Mouse (Mus musculus) ovary, adult 18-20 months (tissue): ENCODE results near the gene Olig1.
"Not testable (repeated sequence)": the region's sequence is repeated elsewhere in the genome, so short reads cannot be mapped to it uniquely, and the experiment has no call there.

Experiments
- DNase-seq: peaks from one replicate; pipeline ENCODE4 v3.0.0; 2022; ENCODE audit warnings: low spot score, mixed read lengths

The Olig1 gene

DNA sequence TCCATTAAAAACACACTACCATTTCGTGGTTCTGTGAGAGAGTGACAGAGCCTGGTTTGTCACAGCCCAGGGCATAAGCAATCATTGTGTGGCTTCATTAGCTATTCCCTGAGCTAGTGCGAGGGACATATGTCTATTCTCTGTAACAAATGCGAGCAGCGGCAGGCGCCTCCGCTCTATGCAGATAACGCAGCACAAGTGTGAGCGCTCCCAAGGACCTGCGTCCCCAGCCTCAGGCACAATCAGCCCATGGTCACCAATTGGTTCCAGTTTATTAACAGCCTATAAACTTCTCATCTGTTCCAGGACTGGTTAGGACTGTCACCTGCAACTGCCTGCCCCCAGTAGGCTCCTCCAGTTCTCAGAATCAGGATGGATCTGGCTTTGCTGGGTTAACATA, 23.3 kb upstream of the Olig1 start:
- no peak for DNase-seq

DNA sequence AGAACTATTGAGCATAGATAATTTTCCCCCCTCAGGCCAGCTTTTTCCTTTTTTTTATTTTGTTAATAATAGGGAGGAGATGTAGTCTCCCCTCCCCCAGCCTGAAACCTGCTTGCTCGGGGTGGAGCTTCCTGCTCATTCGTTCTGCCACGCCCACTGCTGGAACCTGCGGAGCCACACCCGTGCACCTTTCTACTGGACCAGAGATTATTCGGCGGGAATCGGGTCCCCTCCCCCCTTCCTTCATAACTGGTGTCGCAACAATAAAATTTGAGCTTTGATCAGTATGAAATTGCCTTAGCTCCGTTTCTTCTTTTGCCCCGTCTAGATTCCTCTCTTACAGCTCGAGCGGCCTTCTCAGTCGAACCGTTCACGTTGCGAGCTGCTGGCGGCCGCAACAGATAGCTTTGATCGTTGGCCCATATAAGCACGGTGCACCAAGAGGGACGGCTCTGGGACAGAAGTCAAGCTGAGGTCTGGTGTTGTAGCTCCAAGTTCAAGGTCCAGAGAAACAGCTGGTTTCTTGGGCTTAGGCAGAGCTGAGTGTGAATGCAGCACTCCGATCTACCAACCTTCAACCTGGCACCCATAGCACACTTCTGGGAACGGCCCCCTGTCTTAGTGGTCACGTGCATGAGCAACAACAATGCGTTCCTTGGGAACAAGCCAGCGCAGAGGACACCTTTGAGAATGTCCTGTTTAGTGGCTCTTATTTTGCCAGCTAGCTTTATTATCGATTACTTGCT, 14.0 kb upstream of the Olig1 start:
- not testable (repeated sequence) for DNase-seq

DNA sequence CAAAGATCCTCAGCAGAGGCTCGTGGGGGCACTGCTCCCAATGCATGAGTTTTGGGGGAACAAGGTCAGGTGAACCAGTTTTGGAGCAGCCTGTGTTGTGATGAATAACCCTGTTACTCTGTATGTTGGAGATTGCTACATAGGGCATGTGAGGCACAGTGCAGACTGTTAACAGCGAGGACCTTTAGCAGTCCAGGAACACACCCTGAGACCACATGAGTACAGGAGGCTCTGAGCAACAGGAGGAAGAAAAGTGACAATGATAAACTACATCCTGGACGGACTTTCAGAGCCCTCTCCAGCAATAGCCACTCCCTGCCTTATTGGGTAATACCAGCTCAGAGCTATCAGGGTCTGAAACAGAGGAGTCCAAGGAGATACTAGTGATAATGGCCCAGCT, 10.6 kb upstream of the Olig1 start:
- no peak for DNase-seq

DNA sequence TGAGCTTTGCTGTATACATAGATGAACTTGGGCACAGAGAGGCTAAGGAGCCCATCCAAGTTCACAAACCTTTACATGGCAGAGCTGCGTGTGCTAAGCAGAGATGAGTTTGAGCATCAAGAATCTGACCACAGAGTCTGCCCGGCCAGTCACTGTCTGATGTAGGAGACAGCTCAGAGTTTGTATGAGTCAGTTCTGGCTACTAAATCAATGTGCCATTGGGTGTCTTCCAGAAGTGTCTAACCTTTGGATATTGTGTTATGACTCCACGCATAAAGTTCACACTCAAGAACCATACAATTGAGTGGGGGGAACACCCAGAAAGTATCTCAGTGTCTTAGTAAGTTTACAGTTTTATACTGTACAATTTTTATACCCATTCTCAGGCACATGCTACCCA, 8.7 kb upstream of the Olig1 start:
- DNase-seq = no peak

DNA sequence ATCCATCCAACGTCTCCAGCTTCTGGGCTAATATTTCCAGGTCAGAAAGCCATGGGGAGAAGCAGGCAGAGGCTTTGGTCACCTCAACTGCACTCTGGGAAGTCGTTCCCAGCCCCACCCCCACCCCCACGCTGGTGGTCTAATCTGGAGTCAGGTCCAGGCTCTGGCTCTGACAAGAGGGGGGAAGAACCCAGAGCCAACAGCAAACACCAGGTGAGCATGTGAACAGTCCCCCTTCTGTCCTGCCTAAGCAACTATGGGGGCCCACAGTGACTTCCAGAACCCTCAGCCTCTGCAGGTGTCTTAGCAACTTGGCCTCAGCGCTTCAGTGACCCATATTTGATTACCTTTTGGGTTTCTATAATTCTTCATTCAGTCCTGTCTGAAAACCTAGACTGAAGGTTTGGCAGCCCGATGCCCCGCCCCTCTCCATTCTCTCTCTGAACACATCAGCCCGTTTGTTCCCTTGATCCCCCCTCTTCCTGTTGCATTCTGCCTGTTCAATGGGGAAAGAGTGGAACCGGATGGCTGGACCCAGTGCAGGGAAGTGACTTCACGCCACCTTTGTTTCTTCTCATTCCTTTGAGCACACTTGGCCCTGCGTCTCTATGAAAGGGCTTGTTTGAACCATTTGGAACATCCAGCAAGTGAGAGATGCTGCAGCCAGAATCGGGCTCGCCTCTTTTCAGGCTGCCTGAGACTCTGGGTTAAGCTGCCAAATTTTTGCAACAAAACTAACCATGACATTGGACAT, 6.9 kb upstream of the Olig1 start:
- no peak for DNase-seq

DNA sequence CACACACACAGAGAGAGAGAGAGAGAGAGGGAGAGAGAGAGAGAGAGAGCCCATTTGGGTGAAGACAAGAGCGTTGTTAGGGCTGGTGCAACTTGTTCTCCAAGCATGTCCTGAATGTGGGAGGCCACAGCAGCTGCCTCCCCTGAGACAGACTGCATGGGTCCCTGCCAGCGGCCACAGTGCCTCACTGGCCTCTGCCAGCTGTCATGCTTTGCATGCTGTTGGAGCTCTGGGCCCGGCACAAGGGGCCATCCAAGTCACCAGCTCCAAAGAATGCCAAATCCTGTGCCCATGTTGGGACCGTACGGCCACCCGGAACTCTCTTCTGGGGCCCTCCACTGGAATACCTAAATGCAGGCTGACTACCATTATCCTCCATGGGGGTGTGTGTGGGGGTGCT, 3.6 kb upstream of the Olig1 start:
- DNase-seq = no peak

DNA sequence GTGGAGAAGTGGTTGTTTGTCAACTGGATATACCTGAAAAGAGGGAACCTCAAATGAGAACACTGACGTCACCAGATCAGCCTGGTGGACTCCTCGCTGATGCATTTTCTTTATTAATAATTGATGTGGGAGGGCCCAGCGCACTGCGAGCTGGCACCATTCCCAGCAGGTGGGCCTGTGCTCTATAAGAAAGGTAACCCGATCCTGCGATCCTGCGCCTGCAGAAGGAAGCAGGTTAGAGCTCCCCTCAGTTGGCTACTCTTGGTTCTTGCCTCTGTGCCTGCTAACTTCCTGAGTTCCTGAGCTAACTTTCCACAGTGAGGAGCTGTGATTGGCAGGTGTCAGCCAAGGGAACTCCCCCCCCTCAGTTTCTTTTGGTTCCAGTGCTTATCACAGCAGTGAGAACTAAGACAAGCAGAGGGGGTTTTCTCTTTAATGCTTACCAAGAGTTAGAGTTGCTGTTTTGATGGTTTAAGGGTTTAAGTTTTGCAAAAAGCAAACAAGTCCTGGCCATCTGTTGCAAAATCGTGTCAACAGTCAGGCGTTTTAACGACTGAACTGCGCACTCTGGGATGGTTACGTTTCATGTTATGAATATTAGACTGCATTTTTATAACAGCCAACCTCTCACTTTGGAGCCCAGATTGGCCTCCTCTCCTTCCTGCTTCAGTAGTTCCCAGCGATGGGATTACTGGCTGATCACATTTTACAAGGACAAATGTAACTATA, 684 bp upstream of the Olig1 start:
- DNase-seq = no peak

DNA sequence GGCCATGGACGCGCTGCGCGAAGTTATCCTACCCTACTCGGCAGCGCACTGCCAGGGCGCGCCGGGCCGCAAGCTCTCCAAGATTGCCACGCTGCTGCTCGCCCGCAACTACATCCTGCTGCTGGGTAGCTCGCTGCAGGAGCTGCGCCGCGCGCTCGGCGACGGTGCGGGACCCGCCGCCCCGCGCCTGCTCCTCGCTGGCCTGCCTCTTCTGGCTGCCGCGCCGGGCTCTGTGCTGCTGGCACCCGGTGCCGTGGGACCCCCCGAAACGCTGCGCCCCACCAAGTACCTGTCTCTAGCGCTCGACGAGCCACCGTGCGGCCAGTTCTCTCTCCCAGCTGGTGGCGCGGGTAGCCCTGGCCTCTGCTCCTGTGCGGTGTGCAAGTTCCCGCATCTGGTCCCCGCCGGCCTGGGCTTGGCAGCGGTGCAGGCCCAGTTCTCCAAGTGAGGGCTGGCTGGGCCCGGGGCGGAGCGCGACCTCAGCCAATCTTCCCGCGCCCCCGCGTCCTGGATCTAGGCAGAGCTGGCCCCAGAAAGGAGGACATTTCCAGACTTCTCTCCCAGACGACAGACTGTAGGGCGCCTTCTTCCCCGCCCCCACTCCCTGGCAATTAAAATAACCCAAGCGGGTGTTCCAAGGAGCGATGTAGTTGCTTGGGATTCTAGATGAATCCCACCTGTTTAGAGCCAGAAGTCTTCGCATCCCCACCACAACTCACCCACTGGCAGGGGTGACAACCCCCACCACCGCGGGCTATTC, 820 bp downstream of the Olig1 start:
- no peak for DNase-seq

DNA sequence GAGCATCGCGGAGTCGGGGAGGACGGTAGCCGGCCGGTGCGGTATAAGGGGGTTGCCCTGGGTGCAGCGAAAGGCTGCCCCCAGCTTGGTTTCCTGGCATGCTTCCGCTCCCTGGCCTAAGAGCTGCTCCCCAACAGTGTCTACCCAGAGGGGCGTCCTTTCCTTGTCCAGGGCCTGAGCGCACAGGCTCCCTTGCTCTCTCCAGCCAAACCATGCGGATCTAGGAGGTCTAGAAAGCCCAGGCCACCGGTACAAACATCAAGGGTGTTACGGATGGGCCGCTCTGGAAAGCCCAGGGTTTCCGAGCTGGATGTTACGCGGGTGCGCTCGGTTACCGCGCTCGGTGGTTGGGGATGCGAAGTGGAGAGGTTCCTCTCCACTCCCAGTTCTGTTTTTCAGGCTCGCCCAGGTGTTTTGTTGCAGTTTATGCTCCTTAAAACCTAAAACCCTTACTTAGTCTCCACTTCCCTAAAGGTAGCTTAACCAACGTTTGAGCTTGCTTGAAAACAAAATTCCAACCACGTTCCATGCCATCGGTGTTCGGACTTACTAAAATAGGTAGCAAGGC, 1.5 kb downstream of the Olig1 start:
- no peak for DNase-seq

DNA sequence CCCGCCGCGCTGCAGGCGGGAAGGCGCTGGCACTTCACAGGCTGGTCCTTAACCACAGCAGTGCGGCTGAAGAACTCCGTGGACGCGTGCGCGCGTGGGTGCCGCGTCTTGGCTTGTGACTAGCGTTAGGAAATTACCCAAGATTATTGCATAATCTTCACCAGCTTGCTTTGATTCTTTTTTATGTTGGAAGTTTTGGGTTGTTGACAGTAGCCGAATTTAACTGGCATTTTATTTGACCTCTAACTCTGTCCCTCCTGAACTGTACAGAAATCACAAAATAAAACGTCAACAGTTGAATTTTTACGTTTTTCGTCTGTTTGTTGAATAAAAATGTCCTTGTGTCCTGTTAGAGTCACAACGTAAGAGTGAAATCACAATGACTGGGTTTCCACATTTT, 2.1 kb downstream of the Olig1 start:
- no peak for DNase-seq

DNA sequence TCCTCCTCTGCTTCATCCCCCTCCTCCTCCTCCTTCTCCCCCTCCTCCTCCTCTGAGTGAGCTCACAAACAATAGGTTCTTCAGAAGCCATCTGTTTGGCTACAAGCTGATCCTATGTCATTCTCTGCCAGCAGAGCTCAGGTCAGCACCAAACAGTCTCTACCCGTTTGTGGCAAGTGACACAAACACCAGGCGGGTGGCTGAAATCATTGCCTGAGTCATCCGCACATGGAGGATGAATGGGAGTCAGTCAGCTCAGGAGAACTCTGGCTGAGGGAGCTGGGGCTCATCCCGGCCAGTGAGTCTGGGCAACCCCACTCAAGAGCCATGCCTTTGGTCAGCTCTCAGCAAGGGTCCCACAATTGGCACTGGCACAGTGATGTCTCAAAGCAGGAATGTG, 10.9 kb downstream of the Olig1 start:
- DNase-seq = no peak

DNA sequence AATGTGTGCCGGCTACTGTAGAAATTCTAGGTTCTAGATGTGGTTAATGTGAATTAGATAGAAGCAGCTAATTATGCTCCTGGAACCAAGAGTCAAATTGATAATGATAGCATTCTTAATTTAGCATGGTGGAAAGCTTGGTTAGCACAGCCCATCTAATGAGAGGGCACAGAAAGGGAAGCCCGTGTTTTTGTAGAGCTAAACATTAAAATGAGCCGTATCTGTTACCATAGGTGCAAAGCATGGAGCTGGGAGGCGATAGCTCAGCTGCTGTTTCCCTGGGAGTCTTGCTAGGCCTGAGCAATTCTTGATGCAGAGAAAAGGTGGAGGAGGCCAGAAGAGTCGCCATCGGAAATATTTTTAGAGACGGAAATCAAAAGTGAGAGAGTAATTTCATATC, 22.5 kb downstream of the Olig1 start:
- DNase-seq = no peak

DNA sequence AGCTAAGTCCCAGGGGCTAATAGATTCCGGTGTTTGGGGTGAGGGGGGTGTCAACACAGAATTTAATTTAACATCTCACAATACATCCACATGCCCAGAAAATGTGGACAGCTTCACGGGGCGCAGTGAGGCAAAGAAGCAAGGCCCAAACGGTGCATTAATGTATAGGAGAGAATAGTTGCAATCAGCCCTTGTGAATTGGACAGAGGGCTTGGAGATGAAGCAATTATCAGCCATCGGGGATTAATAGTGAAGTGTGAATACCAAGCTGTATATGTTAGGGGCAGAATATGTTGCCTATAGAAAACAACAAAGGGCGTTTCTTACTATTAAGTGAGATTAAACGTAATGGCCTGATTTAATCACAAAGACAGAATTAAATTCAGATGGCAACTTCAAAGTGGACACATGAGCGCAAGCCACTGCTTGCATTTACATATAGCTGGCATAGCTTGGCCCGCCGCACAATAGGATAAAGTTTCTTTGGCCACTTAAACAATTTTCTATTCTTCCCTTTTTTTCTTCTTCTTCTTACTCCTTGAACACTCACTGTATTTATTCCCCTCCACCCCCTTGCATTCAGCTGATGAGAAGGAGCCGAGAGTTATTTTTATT, 23.3 kb downstream of the Olig1 start:
- DNase-seq = no peak

DNA sequence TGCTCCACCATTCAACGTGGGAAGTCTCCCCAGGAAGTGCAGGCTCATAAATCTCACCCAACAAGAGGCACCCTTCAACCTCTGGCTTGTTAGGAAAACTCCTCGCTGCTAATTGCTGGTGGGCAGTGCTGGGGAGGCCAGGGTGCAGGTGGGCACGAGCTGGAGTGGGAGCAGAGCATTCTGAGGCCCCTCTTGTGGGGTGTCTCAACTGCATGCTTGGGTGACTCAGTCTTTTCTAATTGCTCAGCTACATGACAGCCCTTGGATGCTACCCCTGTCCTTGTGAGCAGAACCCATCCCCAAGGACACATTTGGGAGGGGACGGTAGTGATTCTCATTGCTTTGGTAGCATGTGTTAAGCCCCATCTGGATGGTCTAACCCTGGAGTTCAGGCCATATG, 28.2 kb downstream of the Olig1 start:
- DNase-seq = no peak

DNA sequence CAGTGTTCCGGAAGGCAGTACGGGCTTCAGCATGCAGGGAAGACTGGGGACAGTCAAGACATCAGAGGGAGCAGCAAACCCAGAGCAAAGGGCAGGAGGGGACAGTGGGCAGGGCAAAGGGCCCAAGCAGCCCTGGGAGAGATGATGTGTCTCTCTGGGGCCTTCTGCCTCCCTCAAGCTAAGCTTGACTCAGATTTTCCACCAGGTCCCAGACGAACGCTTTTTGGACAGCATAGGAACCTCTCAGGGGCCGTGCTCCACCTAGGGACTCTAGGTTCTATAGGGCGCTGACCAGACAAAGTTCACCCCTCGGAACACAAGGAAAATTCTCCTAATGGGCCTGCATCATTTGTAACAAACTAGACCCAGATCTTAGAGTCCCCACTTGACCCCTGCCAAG, 29.8 kb downstream of the Olig1 start:
- no peak for DNase-seq

DNA sequence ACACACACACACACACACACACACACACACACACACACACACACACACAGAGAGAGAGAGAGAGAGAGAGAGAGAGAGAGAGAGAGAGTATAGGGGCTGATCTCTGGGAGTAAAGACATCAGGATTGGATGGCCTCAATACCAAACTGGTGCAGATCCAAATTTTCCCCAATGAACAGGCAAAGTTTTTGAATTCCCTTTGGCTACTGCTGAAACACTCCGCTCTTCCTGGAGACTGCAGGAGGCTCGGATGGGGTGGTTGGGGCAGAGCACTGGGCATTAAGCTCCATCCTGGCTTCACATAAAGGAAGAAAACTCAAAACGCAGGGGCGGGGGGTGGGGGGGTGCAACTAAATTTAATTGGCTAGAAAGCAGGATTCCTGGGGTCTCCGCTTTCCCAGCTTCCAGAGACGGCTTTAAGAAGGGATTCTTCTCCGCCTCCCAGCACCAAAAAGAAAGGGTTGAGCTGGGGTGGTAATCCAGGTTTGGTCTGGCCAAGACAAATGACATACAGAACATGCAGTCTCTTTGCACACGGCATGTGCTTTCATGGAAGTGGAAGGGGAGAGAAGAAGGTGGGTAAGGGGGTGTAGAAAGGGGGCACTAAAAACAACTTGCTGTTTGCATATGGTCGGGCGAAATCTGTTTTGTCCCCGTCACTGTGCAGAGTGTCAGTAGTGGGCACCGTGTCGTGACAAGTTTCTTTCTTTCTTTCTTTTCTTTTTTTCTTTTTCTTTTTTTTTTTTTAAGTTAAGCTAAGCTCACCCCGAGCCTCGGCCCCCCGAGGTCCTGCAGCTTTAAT, 31.3 kb downstream of the Olig1 start:
- DNase-seq = no peak

DNA sequence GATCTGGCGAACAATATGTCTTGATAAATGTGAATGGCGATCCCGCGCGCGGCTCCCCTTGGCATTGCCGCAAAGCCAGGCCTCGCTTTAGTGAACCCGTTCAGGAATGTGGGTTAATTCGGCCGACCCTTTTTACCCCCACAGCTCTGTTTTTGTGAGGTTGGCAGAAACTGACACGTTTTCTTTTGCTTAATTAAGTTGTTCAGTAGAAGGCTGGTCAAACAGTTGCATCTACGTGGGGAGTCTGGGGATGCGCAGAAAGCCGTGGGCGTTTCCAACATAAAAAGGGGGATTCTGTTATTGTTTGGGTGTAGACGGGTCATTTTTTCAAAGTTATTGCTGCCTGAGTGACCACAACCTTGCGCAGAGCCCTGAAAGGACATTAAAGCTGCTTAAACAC, 31.9 kb downstream of the Olig1 start:
- DNase-seq = no peak

DNA sequence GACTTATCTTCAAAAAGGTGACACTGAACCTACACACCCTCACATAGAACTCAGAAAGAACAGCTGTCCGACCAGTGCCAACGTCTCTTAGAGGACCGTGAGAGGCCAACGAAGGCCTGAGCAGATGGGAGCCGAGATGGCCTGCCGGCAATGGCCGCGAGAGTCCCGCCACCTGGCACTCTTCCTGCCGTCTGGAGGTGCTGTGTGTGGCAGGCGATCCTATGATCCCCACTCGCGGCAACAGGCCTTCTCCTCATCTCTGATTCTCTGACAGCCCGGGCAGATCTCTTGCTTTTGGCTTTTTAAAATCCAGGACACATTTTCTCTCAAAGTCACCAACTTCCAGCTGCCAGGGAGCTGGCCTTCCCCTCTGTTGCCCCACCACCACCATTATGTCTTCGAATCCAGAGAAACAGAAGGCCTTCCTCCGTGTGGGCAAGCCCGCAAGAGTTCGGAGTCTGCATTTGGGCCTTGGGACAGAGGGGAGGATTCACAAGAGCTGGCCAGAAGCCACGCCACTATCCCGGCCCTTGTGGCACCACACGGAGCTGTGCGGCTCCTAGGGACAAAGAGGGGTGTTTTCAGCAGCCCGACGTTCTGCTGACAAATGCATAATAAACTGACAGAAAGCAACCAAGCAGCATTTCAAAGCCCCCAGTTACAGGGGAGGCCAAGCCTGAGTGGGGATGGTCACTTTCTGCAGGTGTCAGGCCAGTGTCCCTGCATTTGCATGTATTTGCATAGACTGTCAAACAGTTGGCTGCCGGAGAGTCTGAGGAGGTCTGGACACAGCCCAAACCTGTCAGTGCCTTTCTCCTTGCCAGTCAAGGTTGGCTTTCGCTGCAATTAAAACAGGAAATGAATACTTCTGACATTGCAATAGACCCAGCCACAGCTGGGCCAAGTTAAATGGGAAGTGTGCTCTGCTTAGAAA, 34.5 kb downstream of the Olig1 start:
- DNase-seq = no peak

DNA sequence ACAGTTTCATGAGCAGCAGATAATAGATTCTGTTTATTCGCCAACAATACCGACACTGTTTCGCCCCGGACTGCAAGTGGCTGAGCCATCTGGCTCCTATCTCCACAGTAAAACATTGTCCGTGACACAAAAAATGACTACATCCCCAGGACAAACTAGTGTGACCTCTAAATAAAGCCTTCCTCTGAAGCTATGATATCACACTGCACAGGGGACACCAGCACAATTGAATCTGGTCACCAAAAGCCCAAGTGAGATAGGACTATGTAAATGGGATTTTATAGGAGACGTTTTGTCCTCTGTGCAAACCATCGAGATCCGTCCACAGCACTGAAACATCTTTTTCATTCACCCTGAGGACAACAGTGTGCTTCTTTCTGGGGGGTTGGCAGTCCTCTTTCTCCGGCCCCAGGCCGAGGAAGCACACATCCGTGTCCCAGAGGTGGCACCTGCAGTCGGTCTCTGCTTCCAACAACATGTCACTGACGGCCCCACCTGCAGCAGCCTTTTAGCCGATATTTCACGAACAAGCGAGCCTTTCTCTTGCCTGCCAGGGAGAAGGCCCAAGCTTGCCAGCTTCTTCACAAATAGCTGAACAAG, 36.0 kb downstream of the Olig1 start:
- DNase-seq = no peak
